Mouse (Mus musculus) testis, adult 2 months (tissue): ENCODE measurements around the gene Snrpb2. TPM values are rescaled to one million over a fixed set of nuclear protein-coding genes. Genes with fewer than 3 reads are reported as not detected.

Experiments
- H3K27ac ChIP-seq: fragments of 200-500 bp; 2 replicates; pipeline ENCODE4 v1.5.1; 2012; ENCODE audit warnings: low read depth, low read length; ENCODE audit not compliant: control insufficient read depth, insufficient read depth
- H3K27me3 ChIP-seq: fragments of 200-500 bp; 2 replicates; pipeline ENCODE4 v1.6.1; 2012; ENCODE audit warnings: mild to moderate bottlenecking, low read length, moderate library complexity; ENCODE audit not compliant: control insufficient read depth, insufficient read depth
- H3K36me3 ChIP-seq: fragments of 200-500 bp; 2 replicates; pipeline ENCODE4 v1.6.1; 2012; ENCODE audit warnings: mild to moderate bottlenecking, low read length; ENCODE audit not compliant: control insufficient read depth, insufficient read depth
- H3K4me1 ChIP-seq: fragments of 200-500 bp; 2 replicates; pipeline ENCODE4 v1.6.1; 2012; ENCODE audit warnings: low read length; ENCODE audit not compliant: control insufficient read depth, insufficient read depth
- H3K4me3 ChIP-seq: fragments of 200-500 bp; 2 replicates; pipeline ENCODE4 v1.5.1; 2012; ENCODE audit warnings: low read depth, mild to moderate bottlenecking, low read length, moderate library complexity, mixed read lengths; ENCODE audit not compliant: control insufficient read depth
- CTCF ChIP-seq: fragments of 200-500 bp; IDR thresholded peaks from 2 replicates; pipeline ENCODE4 v1.5.1; 2012; ENCODE audit warnings: low read depth, mild to moderate bottlenecking, inconsistent platforms, low read length, moderate library complexity; ENCODE audit not compliant: control insufficient read depth, insufficient read depth, insufficient replicate concordance
- POLR2A ChIP-seq: fragments of 200-500 bp; IDR thresholded peaks from 2 replicates; pipeline ENCODE4 v1.6.1; 2012; ENCODE audit warnings: low read depth, mild to moderate bottlenecking, inconsistent platforms, low read length, moderate library complexity; ENCODE audit not compliant: control insufficient read depth
- polyA plus RNA-seq: library from polyadenylated mRNA; depleted of rRNA; stranded (reverse); fragments of >200 nt; gene quantifications from 2 replicates; pipeline ENCODE4 v1.2.3, GENCODE M21; 2012

The Snrpb2 gene
- polyA plus RNA-seq, 1 experiment, result 8.1 TPM

- Histone ChIP-seq H3K4me3 (no peak overlapping the region), H3K36me3 (no peaks in the 10 kb centered on the region)
- TF ChIP-seq CTCF, result no peak
- TF ChIP-seq POLR2A, result no peak
Measured at GRCm38 (mm10) chr2:143032378-143033255, 30.2 kb upstream of the Snrpb2 start.

GRCm38 (mm10) chr2:143034350-143035085 is 28.3 kb upstream of the Snrpb2 start:
- no peaks in the 10 kb centered on the region for H3K27me3 ChIP-seq
- no peaks in the 10 kb centered on the region for H3K36me3 ChIP-seq
- no peak for TF ChIP-seq POLR2A
- no peak for TF ChIP-seq CTCF
- peaks cover 2% of the 10 kb centered on the region; the same call in 1 of the 2 replicates for H3K4me1 ChIP-seq
- H3K4me3 ChIP-seq, result no peak overlapping the region
- no peak overlapping the region for H3K27ac ChIP-seq

More at GRCm38 (mm10) chr2:143032378-143033255, 30.2 kb upstream of the Snrpb2 start:
- Histone ChIP-seq H3K27ac (no peak overlapping the region), H3K27me3 (no peaks in the 10 kb centered on the region), H3K4me1 (peaks cover 2% of the 10 kb centered on the region; the same call in 1 of the 2 replicates)

GRCm38 (mm10) chr2:143035086-143035593 is 27.7 kb upstream of the Snrpb2 start:
- H3K4me3 ChIP-seq, result no peak overlapping the region
- TF ChIP-seq CTCF (no peak), POLR2A (no peak)
- no peak overlapping the region for H3K27ac ChIP-seq
- no peaks in the 10 kb centered on the region for H3K36me3 ChIP-seq
- no peaks in the 10 kb centered on the region for H3K27me3 ChIP-seq
- peaks cover 2% of the 10 kb centered on the region; the same call in 1 of the 2 replicates for H3K4me1 ChIP-seq

DNA sequence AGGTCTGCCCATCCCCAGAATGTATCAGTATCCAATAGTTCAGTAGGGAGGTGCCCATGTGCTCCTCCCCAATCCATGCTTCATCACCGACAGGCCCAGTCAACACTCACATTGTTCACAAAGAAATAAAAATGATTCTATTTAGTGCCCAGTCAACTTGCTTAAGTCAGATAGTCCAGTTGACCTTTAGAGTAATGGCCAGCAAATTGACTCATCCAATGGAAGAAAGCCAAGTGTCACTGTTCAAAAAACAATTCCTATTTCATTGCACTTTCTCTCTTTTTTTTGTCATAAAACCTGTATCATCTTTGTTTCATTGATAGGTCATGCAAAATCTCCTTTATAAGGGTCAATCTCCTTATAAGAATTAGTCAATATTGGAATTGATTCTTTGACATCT is 21.2 kb upstream of the Snrpb2 start:
- Histone ChIP-seq H3K4me1 (no peaks in the 10 kb centered on the region), H3K27ac (no peak overlapping the region)
- TF ChIP-seq CTCF (no peak), POLR2A (no peak)

GRCm38 (mm10) chr2:143055251-143055650 is 7.6 kb upstream of the Snrpb2 start:
- Histone ChIP-seq H3K4me1 (no peaks in the 10 kb centered on the region), H3K4me3 (no peak overlapping the region), H3K27me3 (no peaks in the 10 kb centered on the region), H3K36me3 (no peaks in the 10 kb centered on the region), H3K27ac (no peak overlapping the region)
- TF ChIP-seq CTCF, result no peak
- no peak for TF ChIP-seq POLR2A

More for the DNA sequence above, 21.2 kb upstream of the Snrpb2 start:
- Histone ChIP-seq H3K27me3 (no peaks in the 10 kb centered on the region), H3K36me3 (no peaks in the 10 kb centered on the region), H3K4me3 (no peak overlapping the region)

DNA sequence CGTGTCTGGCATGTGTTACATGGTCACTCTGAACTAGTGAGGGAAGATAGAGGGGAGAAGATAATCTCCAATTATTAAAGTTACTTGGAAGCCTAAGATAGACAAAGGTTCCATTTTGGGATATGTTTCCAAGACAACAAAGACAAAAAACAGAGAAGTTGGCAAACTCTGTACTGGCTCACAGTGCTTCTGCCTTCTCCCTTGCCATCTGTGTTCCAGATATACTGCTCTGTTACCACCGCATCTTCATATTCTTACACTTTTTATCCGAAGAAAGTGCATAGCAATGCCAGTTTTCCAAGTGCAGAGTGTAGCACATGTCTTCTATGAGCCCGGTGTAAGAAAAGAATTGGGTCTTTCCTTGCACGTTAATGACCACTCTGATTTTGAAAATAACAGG is 6.1 kb upstream of the Snrpb2 start:
- H3K4me3 ChIP-seq, result no peak overlapping the region
- no peak overlapping the region for H3K27ac ChIP-seq
- no peak for TF ChIP-seq CTCF
- no peak for TF ChIP-seq POLR2A
- H3K4me1 ChIP-seq, result no peaks in the 10 kb centered on the region
- no peaks in the 10 kb centered on the region for H3K36me3 ChIP-seq
- no peaks in the 10 kb centered on the region for H3K27me3 ChIP-seq

GRCm38 (mm10) chr2:143062432-143062811 is 417 bp upstream of the Snrpb2 start:
- H3K4me1 ChIP-seq, result peaks cover 3% of the 10 kb centered on the region
- TF ChIP-seq CTCF (no peak), POLR2A (no peak)
- H3K27me3 ChIP-seq, result no peaks in the 10 kb centered on the region
- H3K4me3 ChIP-seq, result peak overlapping the region; percentile 97
- H3K27ac ChIP-seq, result peak overlapping the region; percentile 32; the same call in 1 of the 2 replicates
- no peaks in the 10 kb centered on the region for H3K36me3 ChIP-seq
